Mouse (Mus musculus): ENCODE results near the gene Tmco4. TPM values are rescaled to one million over a fixed set of nuclear protein-coding genes. Genes with fewer than 3 reads are reported as not detected.

The Tmco4 gene
- polyA plus RNA-seq, 1 experiment from 2014 or later: 11.4 TPM

DNA sequence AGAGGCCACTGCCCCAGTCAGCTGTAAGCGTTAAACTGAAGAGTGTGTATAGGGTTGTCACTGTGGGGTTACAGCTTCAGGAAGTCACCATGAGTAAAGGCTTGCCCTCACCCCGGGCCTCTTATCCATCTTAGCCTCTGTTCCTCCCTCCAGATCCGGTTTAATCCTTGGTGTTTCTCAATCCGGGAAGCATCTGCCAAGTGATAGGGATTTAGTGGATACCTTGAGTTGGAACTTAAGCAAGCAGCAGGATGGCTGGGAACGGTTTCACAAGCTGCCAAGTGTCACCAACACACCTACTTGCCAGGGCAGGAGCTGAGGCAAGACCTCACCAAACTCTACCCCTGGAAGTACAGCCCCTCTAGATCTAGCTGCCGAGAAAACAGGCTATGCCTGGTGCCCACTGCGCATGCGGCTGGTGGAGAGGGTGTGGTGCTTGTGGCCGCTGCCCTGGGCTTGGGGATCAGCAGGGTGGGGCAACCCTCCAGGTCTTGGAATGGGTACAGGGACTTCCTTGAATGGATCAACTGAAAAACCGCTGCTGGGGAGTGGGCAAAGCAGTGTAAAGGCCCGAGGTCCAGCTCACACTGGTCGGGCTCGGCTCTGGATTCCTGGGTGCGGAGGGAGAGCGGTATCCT, 117.7 kb downstream of the Tmco4 start:
- no peak for DNase-seq (ENCODE audit: low spot score)

GRCm38 (mm10) chr4:139091066-139091465, 118.4 kb downstream of the Tmco4 start:
- no peak for DNase-seq (ENCODE audit: low spot score)

DNA sequence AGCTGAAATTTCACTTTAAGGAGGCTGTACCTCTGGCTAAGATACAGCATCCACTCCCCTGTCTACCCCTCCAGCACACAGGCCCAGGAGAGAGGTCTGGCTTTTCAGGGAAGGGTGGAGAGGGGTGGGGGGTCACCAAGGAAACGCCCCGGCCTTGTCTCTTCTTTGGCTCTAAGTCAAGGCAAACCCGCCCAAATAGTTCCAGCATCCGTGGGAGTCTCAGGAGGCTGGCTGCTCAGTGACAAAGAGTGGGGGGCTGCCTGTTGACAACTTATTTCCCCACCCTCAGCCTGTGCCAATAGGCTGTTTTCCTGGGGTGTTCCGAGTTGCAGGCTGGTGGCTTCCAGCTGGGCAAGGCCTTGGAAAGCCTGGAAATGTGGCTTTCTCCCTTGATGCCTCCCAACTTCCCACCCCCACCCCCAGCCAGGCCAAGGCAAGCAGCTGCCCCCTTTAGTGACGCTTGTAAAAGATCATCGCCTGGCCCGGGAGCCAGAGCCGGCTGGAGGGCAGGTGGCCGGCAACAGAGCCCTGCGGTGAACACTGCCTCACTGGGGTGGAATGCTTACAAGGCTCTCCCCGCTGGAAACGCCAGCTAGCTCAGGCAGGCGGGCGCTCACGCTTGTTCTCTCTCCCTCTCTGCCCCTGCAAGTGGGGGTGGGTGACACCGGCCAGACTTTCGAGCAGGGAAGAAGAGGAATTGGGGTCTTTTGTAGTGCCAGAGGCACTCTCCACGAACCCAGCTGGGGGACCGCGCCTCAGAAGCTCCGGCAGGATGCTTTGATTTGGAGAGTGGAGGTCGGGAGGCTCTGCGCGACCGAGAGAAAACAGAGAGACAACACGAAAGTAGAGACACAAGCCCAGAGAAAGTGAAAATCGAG, 119.0 kb downstream of the Tmco4 start:
- no peak for DNase-seq (ENCODE audit: low spot score)

DNA sequence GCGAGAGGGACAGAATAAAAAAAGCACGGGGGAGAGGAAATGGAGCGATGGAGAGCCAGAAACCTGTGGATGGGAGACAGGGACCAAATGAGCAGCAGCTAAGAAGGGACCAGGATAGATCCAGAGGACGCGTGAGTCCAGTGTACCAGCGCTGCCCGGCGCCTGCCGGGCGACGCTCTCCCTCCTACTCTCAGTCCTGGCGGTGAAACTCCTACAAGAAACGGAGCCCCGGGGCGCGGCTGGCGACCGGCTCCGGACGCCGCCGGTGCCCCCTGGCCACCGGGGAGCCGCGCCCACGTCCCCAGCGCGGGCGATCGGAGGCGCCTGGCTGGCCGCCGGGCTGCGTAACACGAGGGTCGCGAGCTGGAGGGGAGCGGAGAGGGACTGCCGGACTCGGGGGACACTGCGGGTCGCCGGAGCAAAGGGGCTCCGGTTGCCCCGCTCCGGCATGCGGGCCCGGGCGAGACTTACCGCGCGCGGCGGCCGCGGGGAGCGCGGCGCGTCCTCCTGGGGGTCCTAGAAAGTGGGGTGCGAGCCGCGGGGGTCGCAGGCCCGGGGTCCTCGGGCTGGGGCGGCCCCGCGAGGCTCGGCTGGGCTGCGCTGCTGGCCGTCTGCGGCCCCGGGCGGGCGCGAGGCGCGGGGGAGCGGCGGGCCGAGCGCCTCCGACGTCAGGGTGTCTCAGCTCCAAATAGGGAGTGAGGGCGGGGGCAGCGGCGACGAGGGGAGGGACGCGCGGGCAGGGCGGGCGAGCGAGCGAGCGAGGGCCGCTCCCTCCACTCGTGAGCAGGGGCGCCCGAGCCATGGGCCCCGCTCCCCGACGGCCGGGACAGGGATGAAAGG, 119.9 kb downstream of the Tmco4 start, which contains the start of gene Nbl1:
Gene Nbl1, minus strand, starts transcription at position 638 of the 840 bp plus-strand sequence.
- DNase-seq (ENCODE audit: low spot score): no peak

- no peak for DNase-seq (ENCODE audit: low spot score)
Measured at GRCm38 (mm10) chr4:139093196-139093530, 120.5 kb downstream of the Tmco4 start.

GRCm38 (mm10) chr4:139095406-139095805, 122.7 kb downstream of the Tmco4 start:
- no peak for DNase-seq (ENCODE audit: low spot score)

DNA sequence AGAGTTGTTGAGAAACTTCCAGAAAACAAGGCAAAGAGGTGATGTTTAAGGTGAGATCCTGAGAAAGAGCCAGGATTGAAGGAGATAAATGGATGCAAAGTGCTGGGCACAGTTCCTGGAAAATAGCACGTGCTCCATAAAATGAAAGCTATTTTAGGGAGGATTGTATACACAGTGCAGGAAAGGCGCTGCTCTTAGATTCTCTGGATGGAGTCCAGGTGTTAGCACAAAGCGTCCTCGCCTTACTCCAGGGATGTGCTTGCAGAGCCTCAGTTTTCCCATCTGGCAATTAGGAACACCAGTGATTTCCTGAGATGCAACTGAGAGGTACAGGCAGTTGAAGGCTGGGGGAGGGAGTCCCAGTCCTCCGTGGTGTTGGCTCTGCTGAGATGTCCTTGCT, 123.5 kb downstream of the Tmco4 start:
- DNase-seq (ENCODE audit: low spot score): no peak

GRCm38 (mm10) chr4:139100326-139100725, 127.6 kb downstream of the Tmco4 start:
- DNase-seq (ENCODE audit: low spot score): no peak

- DNase-seq (ENCODE audit: low spot score): no peak
Measured at GRCm38 (mm10) chr4:139101546-139101945, 128.9 kb downstream of the Tmco4 start.

DNA sequence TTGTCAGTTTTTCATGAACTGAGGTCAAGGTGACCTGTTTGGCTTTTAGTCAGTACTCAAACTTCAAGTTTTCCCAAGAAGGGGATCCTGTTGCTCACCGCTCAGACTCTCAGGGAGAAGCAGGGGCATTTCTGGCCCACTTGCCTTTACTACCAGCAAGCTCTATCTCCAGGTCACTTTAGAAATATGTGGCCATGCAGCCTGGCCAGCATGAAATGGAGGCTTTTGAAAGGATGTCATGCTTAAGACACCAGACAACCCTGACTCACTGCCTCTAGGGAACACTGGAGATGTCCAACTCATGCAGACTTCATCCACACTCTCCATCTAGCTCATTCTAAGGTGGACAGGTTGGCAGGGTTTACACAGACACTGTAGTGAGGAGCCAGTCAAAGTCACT, 132.8 kb downstream of the Tmco4 start:
- DNase-seq (ENCODE audit: low spot score): no peak

Other genes starting within 250 kb of the Tmco4 start
- 0.15 and 0.25 TPM in 2 replicates for gene Pla2g2c, start 248.1 kb upstream of the Tmco4 start, polyA plus RNA-seq (2015; fragmentation: Nextera tagmentation; extraction: Ambion mirVana)
- gene Ubxn10, start 235.7 kb upstream of the Tmco4 start, polyA plus RNA-seq (2015; fragmentation: Nextera tagmentation; extraction: Ambion mirVana): 0.41 and 0.46 TPM in 2 replicates
- gene Pla2g2f, start 215.3 kb upstream of the Tmco4 start, polyA plus RNA-seq (2015; fragmentation: Nextera tagmentation; extraction: Ambion mirVana): 0.15 and 0.25 TPM in 2 replicates
- gene Pla2g2d, start 197.2 kb upstream of the Tmco4 start, polyA plus RNA-seq (2015; fragmentation: Nextera tagmentation; extraction: Ambion mirVana): 0.40 and 0.47 TPM in 2 replicates
- 0.16 and 0.17 TPM in 2 replicates for gene Pla2g5, start 109.4 kb upstream of the Tmco4 start, polyA plus RNA-seq (2015; fragmentation: Nextera tagmentation; extraction: Ambion mirVana)
- gene Gm13030, start 98.9 kb upstream of the Tmco4 start, polyA plus RNA-seq (2015; fragmentation: Nextera tagmentation; extraction: Ambion mirVana): not detected in 2 replicates
- 1.1 and 1.2 TPM in 2 replicates for gene Pla2g2e, start 94.9 kb upstream of the Tmco4 start, polyA plus RNA-seq (2015; fragmentation: Nextera tagmentation; extraction: Ambion mirVana)
- 3.9 and 4.4 TPM in 2 replicates for gene Otud3, start 58.9 kb upstream of the Tmco4 start, polyA plus RNA-seq (2015; fragmentation: Nextera tagmentation; extraction: Ambion mirVana)
- gene Rnf186, start 5.8 kb upstream of the Tmco4 start, polyA plus RNA-seq (2015; fragmentation: Nextera tagmentation; extraction: Ambion mirVana): 0.61 and 1.1 TPM in 2 replicates
- not detected in 2 replicates for gene Htr6, start 102.7 kb downstream of the Tmco4 start, polyA plus RNA-seq (2015; fragmentation: Nextera tagmentation; extraction: Ambion mirVana)
- 19.8 and 20.9 TPM in 2 replicates for gene Nbl1, start 120.1 kb downstream of the Tmco4 start, polyA plus RNA-seq (2015; fragmentation: Nextera tagmentation; extraction: Ambion mirVana)
- gene Minos1, start 158.2 kb downstream of the Tmco4 start, polyA plus RNA-seq (2015; fragmentation: Nextera tagmentation; extraction: Ambion mirVana): 777 and 795 TPM in 2 replicates
- gene Capzb, start 220.0 kb downstream of the Tmco4 start, polyA plus RNA-seq (2015; fragmentation: Nextera tagmentation; extraction: Ambion mirVana): 415 and 425 TPM in 2 replicates

Data from thymus, postnatal 0 days (tissue).